Mouse (Mus musculus): ENCODE measurements at regions not wholly inside any gene's neighbourhood (a gene's known extent, or its start where the extent isn't known, plus 50 kb on each side); places are given as distances from the start of the nearest gene placed in this dataset.

DNA sequence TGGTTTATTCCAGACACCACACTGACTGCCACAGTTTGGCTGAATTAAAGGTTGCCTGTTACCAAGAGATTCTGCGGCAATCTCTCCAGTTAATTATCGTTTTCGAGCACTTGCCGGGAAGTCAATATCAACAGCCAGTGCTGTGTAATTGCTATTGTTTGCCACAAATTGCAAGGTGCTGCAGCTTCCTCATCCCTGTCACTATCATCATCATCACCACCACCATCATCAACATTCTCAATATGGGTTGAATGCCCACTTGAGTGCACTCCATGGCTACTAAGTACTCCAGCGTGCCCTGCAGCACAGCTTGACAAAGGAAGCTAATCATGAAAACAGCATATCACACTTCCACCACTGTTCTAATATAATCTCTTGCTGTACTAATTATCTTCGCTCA, 93.1 kb downstream of the Rchy1 start:
- Histone ChIP-seq H3K9ac (ENCODE audit: low read depth, low read length) (no peak overlapping the region), H3K36me3 (ENCODE audit: insufficient read depth, low read length) (no peaks in the 10 kb centered on the region), H3K4me1 (replicated peaks; ENCODE audit: insufficient read depth, low read length) (no peaks in the 10 kb centered on the region), H3K27me3 (ENCODE audit: insufficient read depth, low read length) (no peaks in the 10 kb centered on the region), H3K27ac (no peak overlapping the region), H3K4me3 (replicated peaks; ENCODE audit: low read depth, low read length) (no peak overlapping the region), H3K9me3 (replicated peaks; ENCODE audit: low read length) (no peaks in the 10 kb centered on the region), H3K4me2 (ENCODE audit: low read length) (no peak overlapping the region)
- ATAC-seq (replicated peaks; ENCODE audit: low FRiP score, low read depth) (no peak), DNase-seq (ENCODE audit: low spot score) (no peak)
- no peak for TF ChIP-seq CTCF (IDR thresholded peaks at IDR 0.05; ENCODE audit: low read depth)
- WGBS = 95% methylated on average over 6 of the region's 6 CpGs

DNA sequence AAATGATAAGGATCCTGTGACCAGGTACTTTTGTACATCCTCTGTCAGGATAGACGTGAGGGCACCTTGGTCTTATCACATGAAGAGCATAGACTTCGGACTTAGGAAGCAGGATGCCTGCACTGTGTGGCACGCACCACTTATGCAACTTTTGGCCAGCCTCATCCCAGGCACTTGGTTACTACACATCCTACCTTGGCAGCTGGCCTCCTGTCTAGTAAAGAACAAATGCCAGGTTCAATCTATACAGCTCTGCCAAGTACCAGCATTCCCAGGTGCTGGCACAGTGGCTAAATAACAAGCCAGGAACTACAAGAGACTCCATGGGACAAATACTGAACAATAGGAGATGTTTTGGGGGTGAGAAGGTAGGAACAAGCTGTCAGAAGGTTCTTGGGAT, 96.7 kb downstream of the Rchy1 start:
- Histone ChIP-seq H3K4me3 (replicated peaks; ENCODE audit: low read depth, low read length) (no peak overlapping the region), H3K4me1 (replicated peaks; ENCODE audit: insufficient read depth, low read length) (no peaks in the 10 kb centered on the region), H3K36me3 (ENCODE audit: insufficient read depth, low read length) (no peaks in the 10 kb centered on the region), H3K27ac (no peak overlapping the region), H3K9ac (ENCODE audit: low read depth, low read length) (no peak overlapping the region), H3K4me2 (ENCODE audit: low read length) (no peak overlapping the region), H3K9me3 (replicated peaks; ENCODE audit: low read length) (no peaks in the 10 kb centered on the region), H3K27me3 (ENCODE audit: insufficient read depth, low read length) (no peaks in the 10 kb centered on the region)
- no peak for ATAC-seq (replicated peaks; ENCODE audit: low FRiP score, low read depth)
- 87% methylated on average over 3 of the region's 3 CpGs for WGBS
- DNase-seq (ENCODE audit: low spot score) = no peak
- TF ChIP-seq CTCF (IDR thresholded peaks at IDR 0.05; ENCODE audit: low read depth) = no peak

DNA sequence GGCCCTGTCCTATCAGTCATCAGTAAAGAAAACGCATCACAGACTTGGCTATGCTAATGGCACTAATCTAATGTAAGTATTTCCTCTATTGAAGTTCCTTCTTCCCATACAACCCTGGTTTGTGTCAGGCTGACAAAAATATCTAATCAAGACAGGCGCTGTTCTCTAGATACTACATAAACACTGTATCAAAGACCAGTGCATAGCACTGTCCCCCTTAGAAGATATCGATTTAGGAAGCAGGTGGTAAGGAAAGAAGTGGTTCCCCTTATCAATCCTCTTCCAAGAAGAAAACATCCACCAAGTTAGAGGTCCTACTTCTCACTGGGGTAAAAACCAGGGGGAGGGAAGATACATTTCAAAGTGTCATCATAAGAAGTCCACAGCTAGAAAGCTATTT, 97.5 kb downstream of the Rchy1 start:
- H3K27ac ChIP-seq = no peak overlapping the region
- ATAC-seq (replicated peaks; ENCODE audit: low FRiP score, low read depth) (no peak), DNase-seq (ENCODE audit: low spot score) (no peak)
- no peaks in the 10 kb centered on the region for H3K36me3 ChIP-seq (ENCODE audit: insufficient read depth, low read length)
- H3K27me3 ChIP-seq (ENCODE audit: insufficient read depth, low read length) = no peaks in the 10 kb centered on the region
- H3K4me1 ChIP-seq (replicated peaks; ENCODE audit: insufficient read depth, low read length) = no peaks in the 10 kb centered on the region
- 84% methylated on average over 3 of the region's 3 CpGs for WGBS
- no peak for TF ChIP-seq CTCF (IDR thresholded peaks at IDR 0.05; ENCODE audit: low read depth)
- H3K4me3 ChIP-seq (replicated peaks; ENCODE audit: low read depth, low read length) = no peak overlapping the region
- H3K9ac ChIP-seq (ENCODE audit: low read depth, low read length) = no peak overlapping the region
- H3K9me3 ChIP-seq (replicated peaks; ENCODE audit: low read length) = no peaks in the 10 kb centered on the region
- no peak overlapping the region for H3K4me2 ChIP-seq (ENCODE audit: low read length)

DNA sequence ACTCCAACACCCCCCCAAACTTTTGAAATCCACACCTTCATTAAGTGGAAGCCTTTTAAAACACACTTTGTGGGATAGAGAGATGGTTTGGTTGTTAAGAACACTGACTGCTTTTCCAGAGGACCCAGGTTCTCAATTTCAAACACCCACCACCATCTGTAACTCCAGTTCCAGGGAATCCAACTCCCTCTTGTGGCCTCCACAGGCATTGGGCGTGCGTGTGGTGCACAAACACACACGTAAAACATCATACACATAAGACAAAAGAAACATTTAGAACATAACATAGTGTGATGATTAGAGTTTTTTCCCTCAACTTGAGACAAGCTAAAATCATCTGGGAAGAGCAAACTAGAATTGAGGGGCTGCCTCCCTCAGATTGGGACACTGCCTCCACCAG, 100.0 kb downstream of the Rchy1 start:
- no peaks in the 10 kb centered on the region for H3K9me3 ChIP-seq (replicated peaks; ENCODE audit: low read length)
- ATAC-seq (replicated peaks; ENCODE audit: low FRiP score, low read depth) = no peak
- no peak overlapping the region for H3K27ac ChIP-seq
- H3K9ac ChIP-seq (ENCODE audit: low read depth, low read length) = no peak overlapping the region
- DNase-seq (ENCODE audit: low spot score) = no peak
- H3K4me1 ChIP-seq (replicated peaks; ENCODE audit: insufficient read depth, low read length) = no peaks in the 10 kb centered on the region
- no peak for TF ChIP-seq CTCF (IDR thresholded peaks at IDR 0.05; ENCODE audit: low read depth)
- no peaks in the 10 kb centered on the region for H3K27me3 ChIP-seq (ENCODE audit: insufficient read depth, low read length)
- WGBS = 93% methylated on average over 3 of the region's 3 CpGs
- no peak overlapping the region for H3K4me2 ChIP-seq (ENCODE audit: low read length)
- H3K4me3 ChIP-seq (replicated peaks; ENCODE audit: low read depth, low read length) = no peak overlapping the region
- no peaks in the 10 kb centered on the region for H3K36me3 ChIP-seq (ENCODE audit: insufficient read depth, low read length)

DNA sequence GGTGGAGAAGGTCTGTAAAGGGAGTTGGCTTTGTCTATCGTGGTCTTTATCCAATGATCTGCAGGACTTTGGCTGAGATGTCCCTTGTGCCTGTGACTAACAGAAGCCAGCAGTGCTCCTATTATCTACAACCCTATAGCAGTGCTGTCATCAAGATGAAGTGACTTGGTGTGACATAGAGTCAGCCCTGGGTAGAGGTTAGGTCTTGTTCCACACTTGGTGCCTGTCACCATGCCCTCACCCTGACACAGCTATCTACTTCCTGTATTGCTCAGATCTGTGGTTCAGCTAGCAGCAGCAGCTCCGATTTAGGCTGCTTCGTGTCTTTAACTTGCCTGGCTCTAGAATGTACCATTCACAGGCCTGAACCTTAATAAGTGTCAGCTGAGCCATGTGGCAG, 100.6 kb downstream of the Rchy1 start:
- ATAC-seq (replicated peaks; ENCODE audit: low FRiP score, low read depth) (no peak), DNase-seq (ENCODE audit: low spot score) (no peak)
- no peaks in the 10 kb centered on the region for H3K4me1 ChIP-seq (replicated peaks; ENCODE audit: insufficient read depth, low read length)
- no peak overlapping the region for H3K9ac ChIP-seq (ENCODE audit: low read depth, low read length)
- H3K9me3 ChIP-seq (replicated peaks; ENCODE audit: low read length) = no peaks in the 10 kb centered on the region
- TF ChIP-seq CTCF (IDR thresholded peaks at IDR 0.05; ENCODE audit: low read depth) = no peak
- H3K4me2 ChIP-seq (ENCODE audit: low read length) = no peak overlapping the region
- no peak overlapping the region for H3K27ac ChIP-seq
- 88% methylated on average over 3 of the region's 3 CpGs for WGBS
- no peaks in the 10 kb centered on the region for H3K36me3 ChIP-seq (ENCODE audit: insufficient read depth, low read length)
- H3K27me3 ChIP-seq (ENCODE audit: insufficient read depth, low read length) = no peaks in the 10 kb centered on the region
- no peak overlapping the region for H3K4me3 ChIP-seq (replicated peaks; ENCODE audit: low read depth, low read length)

DNA sequence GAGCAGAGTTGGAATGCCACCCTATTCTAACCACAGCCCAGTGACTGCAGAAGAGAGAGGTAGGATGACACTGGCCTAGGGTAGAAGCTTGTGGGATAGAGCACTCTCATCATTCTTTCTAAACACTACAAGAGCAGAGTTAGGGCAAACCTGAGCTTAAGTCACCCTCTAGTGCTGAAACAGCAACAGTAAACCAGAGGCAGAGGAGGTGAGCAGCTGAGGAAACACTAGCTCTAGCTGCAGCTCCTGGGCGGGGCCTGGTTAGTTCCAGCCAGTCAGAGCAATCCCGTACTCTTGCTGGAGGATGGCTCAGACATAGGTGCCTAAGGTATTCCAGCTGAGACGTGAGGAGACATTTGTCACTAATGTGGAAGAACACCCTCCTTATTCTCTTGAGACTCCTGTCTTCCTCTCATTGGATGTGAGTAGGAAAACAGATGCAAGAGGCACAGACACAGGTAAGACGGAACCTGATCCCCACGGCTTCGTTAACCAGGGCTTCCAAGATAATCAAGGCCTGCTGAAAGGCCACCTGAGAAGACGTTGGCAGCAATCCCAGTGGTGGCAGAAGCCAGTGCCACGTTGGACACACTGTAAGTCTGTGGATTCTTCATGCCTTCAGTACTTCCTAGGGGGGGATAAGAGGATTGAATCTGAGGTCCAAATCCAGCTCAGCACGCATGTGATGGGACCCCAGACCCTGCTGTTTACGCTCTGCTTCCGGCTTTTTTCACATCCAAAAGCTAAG, 101.3 kb downstream of the Rchy1 start:
- peak; percentile 55; the same call in 1 of the 2 replicates for TF ChIP-seq CTCF (IDR thresholded peaks at IDR 0.05; ENCODE audit: low read depth)
- Histone ChIP-seq H3K9me3 (replicated peaks; ENCODE audit: low read length) (no peaks in the 10 kb centered on the region), H3K9ac (ENCODE audit: low read depth, low read length) (no peak overlapping the region), H3K4me2 (ENCODE audit: low read length) (no peak overlapping the region), H3K27ac (no peak overlapping the region), H3K4me3 (replicated peaks; ENCODE audit: low read depth, low read length) (no peak overlapping the region), H3K4me1 (replicated peaks; ENCODE audit: insufficient read depth, low read length) (no peaks in the 10 kb centered on the region), H3K27me3 (ENCODE audit: insufficient read depth, low read length) (no peaks in the 10 kb centered on the region), H3K36me3 (ENCODE audit: insufficient read depth, low read length) (no peaks in the 10 kb centered on the region)
- DNase-seq (ENCODE audit: low spot score) = peak; percentile 66
- ATAC-seq (replicated peaks; ENCODE audit: low FRiP score, low read depth) = no peak
- WGBS = 71% methylated on average over 11 of the region's 11 CpGs

DNA sequence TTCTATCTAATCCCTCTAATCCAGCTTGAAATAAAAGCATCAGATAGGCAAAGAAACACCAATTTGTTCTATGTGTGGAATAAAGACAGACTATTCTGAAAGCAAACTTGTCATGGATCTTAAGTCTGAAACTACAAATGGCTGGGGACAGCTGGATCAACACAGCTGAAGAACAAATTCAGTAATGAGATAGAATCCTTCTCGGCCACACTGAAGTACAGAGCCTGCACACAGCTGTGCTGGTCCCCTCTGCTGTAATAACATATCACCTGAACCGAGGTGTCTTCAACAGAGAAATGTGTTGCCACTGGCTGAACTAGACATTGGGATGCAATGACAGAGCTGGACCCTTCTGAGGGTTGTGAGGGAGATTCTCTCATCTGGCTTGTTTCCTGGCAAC, 102.4 kb downstream of the Rchy1 start:
- ATAC-seq (replicated peaks; ENCODE audit: low FRiP score, low read depth) (no peak), DNase-seq (ENCODE audit: low spot score) (no peak)
- WGBS = 76% methylated on average over 2 of the region's 2 CpGs
- Histone ChIP-seq H3K27ac (no peak overlapping the region), H3K4me2 (ENCODE audit: low read length) (no peak overlapping the region), H3K9ac (ENCODE audit: low read depth, low read length) (no peak overlapping the region), H3K27me3 (ENCODE audit: insufficient read depth, low read length) (no peaks in the 10 kb centered on the region), H3K9me3 (replicated peaks; ENCODE audit: low read length) (no peaks in the 10 kb centered on the region), H3K4me3 (replicated peaks; ENCODE audit: low read depth, low read length) (no peak overlapping the region), H3K36me3 (ENCODE audit: insufficient read depth, low read length) (no peaks in the 10 kb centered on the region), H3K4me1 (replicated peaks; ENCODE audit: insufficient read depth, low read length) (no peaks in the 10 kb centered on the region)
- TF ChIP-seq CTCF (IDR thresholded peaks at IDR 0.05; ENCODE audit: low read depth) = no peak

All from kidney, postnatal 0 days (tissue).